Mouse (Mus musculus): ENCODE data around the gene Celf2.

DNA sequence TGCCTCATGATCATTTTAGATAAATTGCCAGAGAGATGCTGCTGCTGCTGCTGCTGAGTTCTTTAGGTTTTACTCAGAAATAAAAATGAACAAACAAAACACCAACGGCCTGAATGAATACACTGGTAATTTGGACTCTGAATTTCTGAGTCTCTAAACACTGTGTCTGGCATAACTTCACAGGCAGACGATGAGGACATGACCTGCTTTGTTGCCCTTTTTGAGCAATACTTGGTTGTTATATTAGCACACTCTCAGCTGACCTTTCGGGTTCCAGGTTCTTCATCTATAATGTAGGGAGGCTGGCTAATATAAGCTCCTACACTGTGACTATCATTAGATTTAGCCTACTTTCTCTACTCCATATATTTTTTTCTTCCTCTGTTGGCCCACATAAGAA lies 863.0 kb downstream of the Celf2 start:
- TF ChIP-seq HCFC1 (IDR thresholded peaks at IDR 0.05; ENCODE audit: borderline replicate concordance, insufficient read depth, low read length) (no peak), MAFK (IDR thresholded peaks at IDR 0.05; ENCODE audit: insufficient read depth, low read depth, low read length) (no peak), CHD2 (IDR thresholded peaks at IDR 0.05; ENCODE audit: low read depth, low read length) (no peak), ZNF384 (IDR thresholded peaks at IDR 0.05; ENCODE audit: low read depth, low read length) (no peak)

Data from ES-E14 (cell line).